Mouse (Mus musculus): ENCODE results near the gene Gm26566. TPM values are rescaled to one million over a fixed set of nuclear protein-coding genes. Genes with fewer than 3 reads are reported as not detected.

The Gm26566 gene
- under 1 TPM; 0.39 to 0.43 TPM for total RNA-seq (2021)

GRCm38 (mm10) chr4:88721791-88722721 is at the start of gene Gm26566, which contains the start of gene Klhl9:
Gene Gm26566 (plus strand): TSS chr4:88721805.
Gene Klhl9 (minus strand): TSS chr4:88722465.
- peak; percentile 88 to 95 for DNase-seq
- intact Hi-C loops (cut with DNase I): no loop called here

- intact Hi-C loops (cut with DNase I): no loop called here
- DNase-seq: no peak
Observed at GRCm38 (mm10) chr4:88676824-88677223, 44.8 kb upstream of the Gm26566 start, which contains the start of gene Ifna16. Gene Ifna16 (minus strand): TSS chr4:88676924.

- intact Hi-C loops (cut with DNase I): loop anchor here (5.0 kb wide), 1 partner anchor 142 kb away; no protein-coding TSS in a partner anchor
- peak in 1 of 2 experiments; percentile 20 for DNase-seq
Observed at GRCm38 (mm10) chr4:88680362-88680761, 41.2 kb upstream of the Gm26566 start.

GRCm38 (mm10) chr4:88681353-88681752 is 40.3 kb upstream of the Gm26566 start:
- DNase-seq: no peak
- intact Hi-C loops (cut with DNase I): loop anchor here (5.0 kb wide), 1 partner anchor 141 kb away; no protein-coding TSS in a partner anchor

GRCm38 (mm10) chr4:88683812-88684211 is 37.8 kb upstream of the Gm26566 start, which contains the start of gene Ifna2:
Gene Ifna2 (minus strand): TSS chr4:88683912.
- intact Hi-C loops (cut with DNase I): loop anchor here (5.0 kb wide), 1 partner anchor 138 kb away; no protein-coding TSS in a partner anchor

GRCm38 (mm10) chr4:88691259-88691658 is 30.3 kb upstream of the Gm26566 start, which contains the start of gene Ifnab:
Gene Ifnab (minus strand): TSS chr4:88691359.
- DNase-seq: no peak
- intact Hi-C loops (cut with DNase I): no loop called here

More at GRCm38 (mm10) chr4:88683812-88684211, 37.8 kb upstream of the Gm26566 start, which contains the start of gene Ifna2:
- no peak for DNase-seq

GRCm38 (mm10) chr4:88692537-88692936 is 29.1 kb upstream of the Gm26566 start:
- intact Hi-C loops (cut with DNase I): no loop called here
- DNase-seq: no peak

GRCm38 (mm10) chr4:88693392-88693791 is 28.2 kb upstream of the Gm26566 start:
- intact Hi-C loops (cut with DNase I): no loop called here
- DNase-seq: no peak

GRCm38 (mm10) chr4:88696237-88696884 is 25.2 kb upstream of the Gm26566 start:
- intact Hi-C loops (cut with DNase I): loop anchor here (1.0 kb wide), 1 partner anchor 31 kb away; no protein-coding TSS in a partner anchor
- peak; percentile 78 to 80 for DNase-seq

GRCm38 (mm10) chr4:88697108-88697507 is 24.5 kb upstream of the Gm26566 start:
- intact Hi-C loops (cut with DNase I): no loop called here
- DNase-seq: no peak

GRCm38 (mm10) chr4:88697753-88698152 is 23.9 kb upstream of the Gm26566 start:
- intact Hi-C loops (cut with DNase I): no loop called here
- DNase-seq: no peak

- no peak for DNase-seq
- intact Hi-C loops (cut with DNase I): no loop called here
Observed at GRCm38 (mm10) chr4:88698781-88699180, 22.8 kb upstream of the Gm26566 start.

GRCm38 (mm10) chr4:88699301-88699700 is 22.3 kb upstream of the Gm26566 start:
- DNase-seq: no peak

GRCm38 (mm10) chr4:88705924-88706323 is 15.7 kb upstream of the Gm26566 start:
- intact Hi-C loops (cut with DNase I): no loop called here
- DNase-seq: no peak

More at GRCm38 (mm10) chr4:88699301-88699700, 22.3 kb upstream of the Gm26566 start:
- intact Hi-C loops (cut with DNase I): no loop called here

- no peak for DNase-seq
- intact Hi-C loops (cut with DNase I): no loop called here
Observed at GRCm38 (mm10) chr4:88707128-88707826, 14.3 kb upstream of the Gm26566 start.

- intact Hi-C loops (cut with DNase I): no loop called here
- no peak for DNase-seq
Observed at GRCm38 (mm10) chr4:88714281-88714680, 7.3 kb upstream of the Gm26566 start.

GRCm38 (mm10) chr4:88715059-88715458 is 6.5 kb upstream of the Gm26566 start:
- intact Hi-C loops (cut with DNase I): no loop called here
- no peak for DNase-seq

GRCm38 (mm10) chr4:88718715-88719114 is 2.9 kb upstream of the Gm26566 start:
- intact Hi-C loops (cut with DNase I): no loop called here
- DNase-seq: no peak

GRCm38 (mm10) chr4:88723497-88724090 is 2.0 kb downstream of the Gm26566 start:
- intact Hi-C loops (cut with DNase I): no loop called here
- DNase-seq: no peak

- intact Hi-C loops (cut with DNase I): loop anchor here (1.0 kb wide), 1 partner anchor 30 kb away; no protein-coding TSS in a partner anchor
- no peak for DNase-seq
Observed at GRCm38 (mm10) chr4:88726727-88727126, 5.1 kb downstream of the Gm26566 start.
